Mouse (Mus musculus) kidney, postnatal 14 days (tissue): ENCODE data around the gene Necab3.
A peak's percentile ranks its signal among the peaks of the same experiment; 100 is the strongest.

Experiments
- DNase-seq: peaks from one replicate; pipeline ENCODE4 v3.0.0; 2022; ENCODE audit warnings: mixed read lengths

Necab3 gene

GRCm38 (mm10) chr2:154539720-154540119 lies 19.0 kb downstream of the Necab3 start:
- DNase-seq = peak; percentile 54

- DNase-seq = no peak
Measured at GRCm38 (mm10) chr2:154538710-154539109, 20.0 kb downstream of the Necab3 start.

- DNase-seq = no peak
Measured at GRCm38 (mm10) chr2:154538310-154538709, 20.4 kb downstream of the Necab3 start.

GRCm38 (mm10) chr2:154534704-154535270 lies 23.9 kb downstream of the Necab3 start:
- DNase-seq = no peak

- no peak for DNase-seq
Measured at GRCm38 (mm10) chr2:154532888-154533287, 25.8 kb downstream of the Necab3 start.

- DNase-seq = no peak
Measured at GRCm38 (mm10) chr2:154526531-154526930, 32.2 kb downstream of the Necab3 start.

GRCm38 (mm10) chr2:154525285-154525684 lies 33.4 kb downstream of the Necab3 start:
- DNase-seq = no peak

GRCm38 (mm10) chr2:154522334-154522733 lies 36.4 kb downstream of the Necab3 start:
- DNase-seq = no peak

GRCm38 (mm10) chr2:154521449-154521848 lies 37.2 kb downstream of the Necab3 start:
- DNase-seq = no peak

- DNase-seq = no peak
Measured at GRCm38 (mm10) chr2:154517424-154517823, 41.3 kb downstream of the Necab3 start.

- no peak for DNase-seq
Measured at GRCm38 (mm10) chr2:154516944-154517343, 41.7 kb downstream of the Necab3 start.

GRCm38 (mm10) chr2:154510141-154510540 lies 48.5 kb downstream of the Necab3 start:
- DNase-seq = no peak

- DNase-seq = no peak
Measured at GRCm38 (mm10) chr2:154508450-154508849, 50.2 kb downstream of the Necab3 start.

GRCm38 (mm10) chr2:154507566-154508283 lies 51.0 kb downstream of the Necab3 start:
- peak; percentile 24 for DNase-seq

- DNase-seq = no peak
Measured at GRCm38 (mm10) chr2:154507076-154507475, 51.6 kb downstream of the Necab3 start.

GRCm38 (mm10) chr2:154500758-154501157 lies 57.9 kb downstream of the Necab3 start:
- no peak for DNase-seq

GRCm38 (mm10) chr2:154499717-154500247 lies 58.9 kb downstream of the Necab3 start:
- DNase-seq = no peak

- no peak for DNase-seq
Measured at GRCm38 (mm10) chr2:154498571-154498970, 60.1 kb downstream of the Necab3 start.

GRCm38 (mm10) chr2:154495021-154495420 lies 63.7 kb downstream of the Necab3 start:
- DNase-seq = no peak
